Mouse (Mus musculus) kidney, adult 2 months (tissue): ENCODE measurements around the gene Hvcn1.

Experiments
- CTCF ChIP-seq: fragments of 200-500 bp; conservative IDR thresholded peaks from 2 replicates; pipeline ENCODE4 v1.5.1; 2011; ENCODE audit warnings: low read depth, mild to moderate bottlenecking, control low read depth, low read length, moderate library complexity, mixed read lengths; ENCODE audit not compliant: insufficient read depth, insufficient read length
- POLR2A ChIP-seq: fragments of 200-500 bp; IDR thresholded peaks from one replicate; pipeline ENCODE4 v1.6.1; 2011; ENCODE audit warnings: low read depth, low read length, control low read depth

GRCm38 (mm10) chr5:122280422-122280826 is 73.8 kb downstream of the Hvcn1 start:
- TF ChIP-seq POLR2A (no peak), CTCF (no peak)
